Mouse (Mus musculus): ENCODE data around the gene Mcrip1. TPM values are rescaled to one million over a fixed set of nuclear protein-coding genes. Genes with fewer than 3 reads are reported as not detected.

The Mcrip1 gene
- polyA plus RNA-seq, 1 experiment = 4.1 TPM

GRCm38 (mm10) chr11:120581490-120582267, 32.2 kb upstream of the Mcrip1 start, which contains the start of gene Arhgdia:
Arhgdia (minus strand) TSS chr11:120581624.
- peaks cover 61% of the 10 kb centered on the region for H3K36me3 ChIP-seq (ENCODE audit: control insufficient read depth)
- H3K4me3 ChIP-seq (replicated peaks) = peak within 1 kb of the TSS; percentile 90
- H3K4me1 ChIP-seq (ENCODE audit: control insufficient read depth) = peaks cover 46% of the 10 kb centered on the region
- no peak for TF ChIP-seq GATA1 (IDR thresholded peaks at IDR 0.05; ENCODE audit: low read length)
- TF ChIP-seq TAL1 (IDR thresholded peaks at IDR 0.05; ENCODE audit: low read length) = no peak
- no peaks in the 10 kb centered on the region for H3K27me3 ChIP-seq (ENCODE audit: control insufficient read depth)
- H3K9me3 ChIP-seq (ENCODE audit: control insufficient read depth, low read length) = peaks cover 3% of the 10 kb centered on the region; the same call in 1 of the 2 replicates

GRCm38 (mm10) chr11:120580871-120581331, 31.4 kb upstream of the Mcrip1 start:
- no peaks in the 10 kb centered on the region for H3K27me3 ChIP-seq (ENCODE audit: control insufficient read depth)
- peaks cover 50% of the 10 kb centered on the region for H3K4me1 ChIP-seq (ENCODE audit: control insufficient read depth)
- peaks cover 3% of the 10 kb centered on the region; the same call in 1 of the 2 replicates for H3K9me3 ChIP-seq (ENCODE audit: control insufficient read depth, low read length)
- H3K4me3 ChIP-seq (replicated peaks) = peak overlapping the region; percentile 90
- TF ChIP-seq TAL1 (IDR thresholded peaks at IDR 0.05; ENCODE audit: low read length) (no peak), GATA1 (IDR thresholded peaks at IDR 0.05; ENCODE audit: low read length) (no peak)
- peaks cover 53% of the 10 kb centered on the region for H3K36me3 ChIP-seq (ENCODE audit: control insufficient read depth)

GRCm38 (mm10) chr11:120580190-120580589, 30.7 kb upstream of the Mcrip1 start:
- peaks cover 51% of the 10 kb centered on the region for H3K4me1 ChIP-seq (ENCODE audit: control insufficient read depth)
- TF ChIP-seq GATA1 (IDR thresholded peaks at IDR 0.05; ENCODE audit: low read length) (no peak), TAL1 (IDR thresholded peaks at IDR 0.05; ENCODE audit: low read length) (no peak)
- peaks cover 3% of the 10 kb centered on the region; the same call in 1 of the 2 replicates for H3K9me3 ChIP-seq (ENCODE audit: control insufficient read depth, low read length)
- peak overlapping the region; percentile 90 for H3K4me3 ChIP-seq (replicated peaks)
- no peaks in the 10 kb centered on the region for H3K27me3 ChIP-seq (ENCODE audit: control insufficient read depth)
- H3K36me3 ChIP-seq (ENCODE audit: control insufficient read depth) = peaks cover 46% of the 10 kb centered on the region

- peaks cover 42% of the 10 kb centered on the region for H3K36me3 ChIP-seq (ENCODE audit: control insufficient read depth)
- peaks cover 56% of the 10 kb centered on the region for H3K4me1 ChIP-seq (ENCODE audit: control insufficient read depth)
- peak overlapping the region; percentile 90 for H3K4me3 ChIP-seq (replicated peaks)
- H3K9me3 ChIP-seq (ENCODE audit: control insufficient read depth, low read length) = peaks cover 3% of the 10 kb centered on the region; the same call in 1 of the 2 replicates
- TF ChIP-seq TAL1 (IDR thresholded peaks at IDR 0.05; ENCODE audit: low read length) = no peak
- no peak for TF ChIP-seq GATA1 (IDR thresholded peaks at IDR 0.05; ENCODE audit: low read length)
- no peaks in the 10 kb centered on the region for H3K27me3 ChIP-seq (ENCODE audit: control insufficient read depth)
Measured at GRCm38 (mm10) chr11:120579316-120580107, 30.0 kb upstream of the Mcrip1 start.

GRCm38 (mm10) chr11:120578694-120579243, 29.2 kb upstream of the Mcrip1 start:
- no peak overlapping the region for H3K4me3 ChIP-seq (replicated peaks)
- peaks cover 37% of the 10 kb centered on the region for H3K36me3 ChIP-seq (ENCODE audit: control insufficient read depth)
- 0 out of 2 replicates have a peak, but pooled peaks cover under 1% of the 10 kb centered on the region for H3K9me3 ChIP-seq (ENCODE audit: control insufficient read depth, low read length)

GRCm38 (mm10) chr11:120578024-120578693, 28.6 kb upstream of the Mcrip1 start:
- no peak for TF ChIP-seq GATA1 (IDR thresholded peaks at IDR 0.05; ENCODE audit: low read length)
- TF ChIP-seq TAL1 (IDR thresholded peaks at IDR 0.05; ENCODE audit: low read length) = no peak
- Histone ChIP-seq H3K4me1 (ENCODE audit: control insufficient read depth) (peaks cover 67% of the 10 kb centered on the region), H3K4me3 (replicated peaks) (no peak overlapping the region), H3K9me3 (ENCODE audit: control insufficient read depth, low read length) (no peaks in the 10 kb centered on the region), H3K27me3 (ENCODE audit: control insufficient read depth) (no peaks in the 10 kb centered on the region), H3K36me3 (ENCODE audit: control insufficient read depth) (peaks cover 34% of the 10 kb centered on the region)

More at GRCm38 (mm10) chr11:120578694-120579243, 29.2 kb upstream of the Mcrip1 start:
- peaks cover 63% of the 10 kb centered on the region for H3K4me1 ChIP-seq (ENCODE audit: control insufficient read depth)
- no peaks in the 10 kb centered on the region for H3K27me3 ChIP-seq (ENCODE audit: control insufficient read depth)
- TF ChIP-seq GATA1 (IDR thresholded peaks at IDR 0.05; ENCODE audit: low read length) (no peak), TAL1 (IDR thresholded peaks at IDR 0.05; ENCODE audit: low read length) (no peak)

GRCm38 (mm10) chr11:120577211-120578023, 27.9 kb upstream of the Mcrip1 start:
- peaks cover 64% of the 10 kb centered on the region for H3K4me1 ChIP-seq (ENCODE audit: control insufficient read depth)
- TF ChIP-seq GATA1 (IDR thresholded peaks at IDR 0.05; ENCODE audit: low read length) (no peak), TAL1 (IDR thresholded peaks at IDR 0.05; ENCODE audit: low read length) (no peak)
- H3K27me3 ChIP-seq (ENCODE audit: control insufficient read depth) = no peaks in the 10 kb centered on the region
- no peak overlapping the region for H3K4me3 ChIP-seq (replicated peaks)
- H3K36me3 ChIP-seq (ENCODE audit: control insufficient read depth) = peaks cover 34% of the 10 kb centered on the region
- H3K9me3 ChIP-seq (ENCODE audit: control insufficient read depth, low read length) = no peaks in the 10 kb centered on the region

Measured in erythroblast, embryonic 14.5 days (primary cell).